Mouse (Mus musculus) intestine, embryonic 16.5 days (tissue): Measurements from ENCODE around the gene Plce1. TPM values are rescaled to one million over a fixed set of nuclear protein-coding genes. Genes with fewer than 3 reads are reported as not detected.

Experiments
- ATAC-seq: fragments of 200-750 bp; cut with Nextera tagmentation; 2 replicates; pipeline ENCODE4 v1.8.0; 2017; ENCODE audit warnings: moderate TSS enrichment, moderate library complexity
- H3K27ac ChIP-seq: fragments of 300-500 bp; sonication (generic); 2 replicates; pipeline ENCODE4 v1.5.1; 2014; ENCODE audit warnings: mild to moderate bottlenecking, low read length
- H3K27me3 ChIP-seq: fragments of 300-500 bp; sonication (generic); replicated peaks from 2 replicates; pipeline ENCODE4 v1.6.1; 2014; ENCODE audit warnings: low read length, control low read depth, mixed read lengths; ENCODE audit not compliant: control insufficient read depth, insufficient read depth
- H3K36me3 ChIP-seq: fragments of 300-500 bp; sonication (generic); 2 replicates; pipeline ENCODE4 v1.6.1; 2014; ENCODE audit warnings: low read length, control low read depth; ENCODE audit not compliant: control insufficient read depth, insufficient read depth
- H3K4me1 ChIP-seq: fragments of 300-500 bp; sonication (generic); 2 replicates; pipeline ENCODE4 v1.6.1; 2014; ENCODE audit warnings: low read length, control low read depth, mixed read lengths; ENCODE audit not compliant: control insufficient read depth, insufficient read depth
- H3K4me2 ChIP-seq: fragments of 300-500 bp; sonication (generic); 2 replicates; pipeline ENCODE4 v1.6.1; 2014; ENCODE audit warnings: low read depth, low read length, control low read depth
- H3K4me3 ChIP-seq: fragments of 300-500 bp; sonication (generic); 2 replicates; pipeline ENCODE4 v1.5.1; 2014; ENCODE audit warnings: mild to moderate bottlenecking, low read length
- H3K9ac ChIP-seq: fragments of 300-500 bp; sonication (generic); 2 replicates; pipeline ENCODE4 v1.6.1; 2014; ENCODE audit warnings: low read depth, low read length
- H3K9me3 ChIP-seq: fragments of 300-500 bp; sonication (generic); 2 replicates; pipeline ENCODE4 v1.6.1; 2016; ENCODE audit warnings: low read length, control low read depth; ENCODE audit not compliant: control insufficient read depth
- WGBS: fragments of 180-500 bp; shearing (Covaris S2); extraction: QIAGEN DNeasy Blood & Tissue Kit; methylation state at CpG from one replicate; pipeline ENCODE4 v1.1.7; 2014; 5-methylcytosine and 5-hydroxymethylcytosine counted together
- polyA plus RNA-seq: library from polyadenylated mRNA; unstranded; fragments of >200 nt; fragmentation: Nextera tagmentation; extraction: Ambion mirVana; gene quantifications from 2 replicates; pipeline ENCODE4 v1.2.1, GENCODE M21; 2015

Plce1 gene
- polyA plus RNA-seq, 1 experiment from 2014 or later, result 5.7 TPM

DNA sequence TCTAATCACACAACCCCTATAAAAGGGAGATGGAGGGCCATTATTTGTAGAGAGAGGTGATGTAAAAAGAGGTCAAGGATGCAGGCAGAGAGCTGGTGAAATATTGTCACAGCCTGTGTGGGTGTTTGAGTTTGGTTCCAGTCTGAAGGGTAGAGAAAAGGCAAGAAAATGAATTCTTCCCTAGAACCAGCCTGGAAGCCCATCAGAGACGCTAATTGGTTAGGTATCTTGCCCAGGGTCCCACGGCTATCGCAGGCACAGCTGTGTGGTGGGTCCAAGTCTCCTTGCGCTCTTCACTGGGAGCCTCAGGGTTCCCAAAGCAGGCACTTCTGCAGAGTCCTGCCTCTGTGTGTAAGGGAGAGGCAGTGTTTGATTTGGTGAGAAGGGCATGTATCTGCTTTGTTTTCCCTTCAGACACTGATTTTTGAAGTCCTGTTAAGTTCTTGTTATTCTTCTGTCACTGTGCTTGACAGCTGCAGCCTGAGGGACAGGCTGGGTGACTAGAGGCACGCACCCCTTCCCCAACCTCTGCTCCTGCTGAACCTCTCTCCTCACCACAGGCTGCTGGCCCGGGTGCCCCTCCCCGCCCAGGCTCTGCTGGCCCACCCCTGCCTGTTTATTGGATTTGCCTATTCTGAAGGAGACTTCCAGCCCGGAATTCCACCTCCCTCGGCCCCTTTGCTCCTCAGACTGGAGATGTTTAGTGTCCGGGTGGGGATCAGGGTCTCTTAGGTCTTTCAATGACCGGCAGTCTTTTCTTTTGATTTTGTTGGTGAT is 5.1 kb downstream of the Plce1 start:
- WGBS, result 42% methylated on average over 11 of the region's 11 CpGs
- no peak for ATAC-seq

DNA sequence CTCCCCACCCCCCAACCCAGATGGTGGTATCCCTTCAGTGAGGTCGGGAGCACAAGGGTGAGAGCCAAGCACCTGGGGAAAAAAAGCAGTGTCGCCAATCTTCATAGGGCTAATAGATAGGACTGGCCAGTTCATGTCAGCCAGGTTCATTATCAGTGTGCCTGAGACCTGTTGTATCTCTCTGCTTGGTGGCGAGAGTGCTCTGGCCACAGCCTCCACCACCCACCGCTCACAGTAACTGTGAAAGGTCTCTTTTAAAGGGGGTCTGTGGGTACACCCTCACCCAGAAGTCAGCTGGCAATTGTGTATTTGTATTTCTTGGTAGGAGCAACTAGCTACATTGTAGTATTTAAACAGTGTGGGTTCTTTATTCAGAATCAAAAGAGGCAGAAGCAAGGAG is 6.6 kb downstream of the Plce1 start:
- Histone ChIP-seq H3K9ac (no peak overlapping the region), H3K4me1 (no peaks in the 10 kb centered on the region), H3K4me2 (no peak overlapping the region), H3K9me3 (no peaks in the 10 kb centered on the region), H3K36me3 (no peaks in the 10 kb centered on the region), H3K4me3 (no peak overlapping the region), H3K27me3 (no peaks in the 10 kb centered on the region), H3K27ac (no peak overlapping the region)
- WGBS, result 52% methylated on average over 4 of the region's 4 CpGs
- ATAC-seq, result no peak

More for the DNA sequence above, 5.1 kb downstream of the Plce1 start:
- Histone ChIP-seq H3K9ac (no peak overlapping the region), H3K36me3 (no peaks in the 10 kb centered on the region), H3K9me3 (no peaks in the 10 kb centered on the region), H3K4me3 (no peak overlapping the region), H3K27ac (no peak overlapping the region), H3K4me2 (no peak overlapping the region), H3K4me1 (peaks cover 3% of the 10 kb centered on the region; the same call in 1 of the 2 replicates), H3K27me3 (no peaks in the 10 kb centered on the region)

DNA sequence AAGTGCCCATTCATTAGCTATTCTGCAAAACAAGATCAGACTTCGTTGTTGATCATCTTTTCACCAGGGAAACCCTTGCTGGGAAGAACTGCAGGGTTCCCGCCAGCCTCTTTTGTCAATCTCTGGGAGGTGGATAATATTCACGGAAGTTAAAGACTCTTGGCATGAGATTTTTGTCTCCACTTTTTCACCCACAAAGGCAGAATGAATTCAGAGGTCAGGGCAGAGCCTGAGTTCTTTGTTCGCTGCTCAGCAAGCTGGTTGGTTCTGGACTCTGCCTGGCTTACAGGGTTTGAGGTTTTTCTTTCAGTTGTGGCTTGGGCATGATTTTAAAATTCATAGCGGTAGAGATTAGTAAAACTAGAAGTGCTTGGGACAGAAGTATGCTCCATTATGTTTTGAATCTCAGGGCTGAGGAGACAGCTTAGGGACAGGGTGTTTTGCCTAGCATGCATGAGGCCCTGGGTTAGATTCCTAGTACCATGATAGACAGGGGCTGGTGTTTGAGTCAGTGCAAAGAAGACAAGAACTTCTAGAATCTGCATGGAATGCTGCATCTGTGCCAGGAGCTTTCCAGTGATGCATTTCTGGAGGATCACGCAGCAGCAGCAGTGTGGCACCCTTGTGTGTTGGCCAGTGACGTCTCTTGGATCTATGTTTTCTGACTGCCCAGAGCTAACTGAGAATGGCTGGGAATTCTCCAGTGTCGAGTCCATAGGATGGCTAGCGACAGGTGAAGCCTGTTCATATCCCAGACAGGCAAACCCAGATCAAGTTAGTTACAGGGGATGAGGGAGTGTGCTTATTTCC is 7.4 kb downstream of the Plce1 start:
- Histone ChIP-seq H3K4me2 (no peak overlapping the region), H3K9me3 (no peaks in the 10 kb centered on the region), H3K27me3 (no peaks in the 10 kb centered on the region), H3K9ac (no peak overlapping the region), H3K27ac (no peak overlapping the region), H3K4me1 (no peaks in the 10 kb centered on the region), H3K4me3 (no peak overlapping the region), H3K36me3 (no peaks in the 10 kb centered on the region)
- no peak for ATAC-seq
- WGBS, result 70% methylated on average over 9 of the region's 9 CpGs

DNA sequence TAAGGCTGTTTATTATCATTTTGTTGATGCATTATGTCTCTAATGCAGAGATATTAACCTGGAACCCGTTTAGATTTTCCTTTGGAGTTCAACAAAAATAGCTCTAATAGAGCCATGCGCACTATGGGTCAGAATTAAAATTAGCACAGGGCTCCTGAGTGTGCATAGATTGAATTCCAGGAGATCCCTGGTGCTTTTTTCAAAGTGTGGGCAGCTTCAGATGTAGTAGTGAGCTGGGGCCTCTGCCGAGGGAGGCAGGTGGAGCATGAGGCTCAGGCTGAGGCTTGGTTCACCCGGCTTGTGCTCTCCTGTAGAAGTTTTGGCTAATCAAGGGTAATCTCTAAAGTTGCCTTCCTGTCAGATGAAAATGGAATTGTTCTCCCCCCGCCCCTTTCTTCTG is 17.3 kb downstream of the Plce1 start:
- Histone ChIP-seq H3K9ac (no peak overlapping the region), H3K4me3 (no peak overlapping the region), H3K27me3 (no peaks in the 10 kb centered on the region), H3K9me3 (no peaks in the 10 kb centered on the region), H3K36me3 (no peaks in the 10 kb centered on the region), H3K4me1 (no peaks in the 10 kb centered on the region), H3K27ac (no peak overlapping the region), H3K4me2 (no peak overlapping the region)
- ATAC-seq, result no peak
- 66% methylated on average over 5 of the region's 5 CpGs for WGBS

DNA sequence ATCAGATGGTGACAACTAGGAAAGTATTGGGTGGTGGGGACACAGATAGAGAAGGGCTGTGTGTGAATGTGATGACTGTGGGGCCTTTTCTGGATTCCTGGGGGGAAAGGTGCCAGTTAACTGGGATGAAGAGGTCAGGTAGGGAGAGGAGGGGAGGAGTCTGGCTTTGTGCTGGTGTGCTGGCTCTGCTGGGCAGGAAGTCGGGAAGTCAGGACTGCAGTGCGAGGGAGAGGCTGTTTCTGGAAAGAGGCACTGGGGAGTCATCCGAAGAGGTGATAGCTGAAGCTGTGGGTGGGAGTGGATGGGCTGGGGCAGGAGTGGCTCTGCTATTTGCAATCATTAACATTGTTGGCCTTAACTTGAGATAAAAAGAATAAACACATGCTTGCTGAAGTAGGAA is 23.7 kb downstream of the Plce1 start:
- Histone ChIP-seq H3K27me3 (no peaks in the 10 kb centered on the region), H3K4me1 (peaks cover 6% of the 10 kb centered on the region; the same call in 1 of the 2 replicates), H3K27ac (no peak overlapping the region), H3K36me3 (no peaks in the 10 kb centered on the region), H3K4me2 (no peak overlapping the region), H3K9me3 (no peaks in the 10 kb centered on the region), H3K9ac (no peak overlapping the region), H3K4me3 (no peak overlapping the region)
- 27% methylated on average over 3 of the region's 3 CpGs for WGBS
- peak; percentile 76 for ATAC-seq

DNA sequence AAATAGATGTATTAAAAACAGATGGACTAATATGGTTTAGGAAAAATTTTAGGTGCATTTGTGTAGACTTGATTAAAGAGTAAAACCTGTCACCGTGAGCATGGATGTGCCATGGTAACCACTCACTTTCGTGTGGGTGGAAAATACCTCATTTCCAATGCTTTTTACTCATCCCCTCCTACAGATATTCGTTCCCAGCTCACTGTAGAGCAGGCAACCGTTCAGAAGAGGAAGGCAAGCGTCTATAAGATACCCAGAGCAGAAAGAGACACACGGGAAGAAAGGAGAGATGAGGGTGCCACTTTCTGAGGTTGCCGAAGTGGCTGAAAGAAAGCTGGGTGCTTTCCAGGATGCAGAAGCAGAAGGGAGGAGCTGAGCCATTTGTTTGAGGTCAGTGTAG is 25.2 kb downstream of the Plce1 start:
- no peaks in the 10 kb centered on the region for H3K36me3 ChIP-seq
- H3K4me2 ChIP-seq, result no peak overlapping the region
- no peaks in the 10 kb centered on the region for H3K9me3 ChIP-seq
- 87% methylated on average over 7 of the region's 7 CpGs for WGBS
- H3K27me3 ChIP-seq, result no peaks in the 10 kb centered on the region
- no peak for ATAC-seq
- no peak overlapping the region for H3K27ac ChIP-seq
- no peak overlapping the region for H3K9ac ChIP-seq
- H3K4me3 ChIP-seq, result no peak overlapping the region
- peaks cover 6% of the 10 kb centered on the region; the same call in 1 of the 2 replicates for H3K4me1 ChIP-seq

DNA sequence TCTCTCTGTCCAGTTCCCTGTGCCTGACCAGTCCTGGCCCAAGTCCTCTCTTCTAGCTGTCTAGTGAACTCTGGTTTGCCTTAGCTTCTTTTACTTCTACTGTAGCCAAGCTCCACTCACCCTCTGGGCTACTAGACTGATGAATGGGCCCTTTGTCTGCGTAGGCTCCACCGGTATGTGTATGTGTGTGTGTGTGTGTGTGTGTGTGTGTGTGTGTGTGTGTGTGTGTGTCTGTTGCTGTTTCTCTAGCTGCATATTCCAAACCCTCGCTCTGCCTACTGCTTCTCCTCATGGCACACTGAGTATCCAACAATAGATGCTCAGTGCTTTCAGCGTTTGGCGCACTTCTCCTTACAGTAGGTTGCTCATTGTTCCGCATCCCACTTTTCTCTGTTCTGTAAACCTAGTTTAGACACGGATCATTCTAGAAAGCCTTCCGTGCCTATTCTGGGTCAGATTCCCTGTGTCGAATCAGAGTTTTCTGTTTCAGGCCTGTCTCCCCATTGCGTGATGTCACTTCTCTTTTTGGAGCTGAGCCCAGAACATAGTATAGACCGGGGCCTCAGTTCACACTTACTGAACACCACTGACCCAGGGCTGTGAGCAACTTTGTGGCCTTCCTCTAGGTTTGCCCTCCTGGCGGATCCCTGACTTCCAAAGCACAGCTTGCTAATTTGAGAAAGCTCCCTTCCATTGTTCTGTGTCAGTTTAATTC is 26.5 kb downstream of the Plce1 start:
- WGBS, result 76% methylated on average over 12 of the region's 12 CpGs
- ATAC-seq, result no peak

DNA sequence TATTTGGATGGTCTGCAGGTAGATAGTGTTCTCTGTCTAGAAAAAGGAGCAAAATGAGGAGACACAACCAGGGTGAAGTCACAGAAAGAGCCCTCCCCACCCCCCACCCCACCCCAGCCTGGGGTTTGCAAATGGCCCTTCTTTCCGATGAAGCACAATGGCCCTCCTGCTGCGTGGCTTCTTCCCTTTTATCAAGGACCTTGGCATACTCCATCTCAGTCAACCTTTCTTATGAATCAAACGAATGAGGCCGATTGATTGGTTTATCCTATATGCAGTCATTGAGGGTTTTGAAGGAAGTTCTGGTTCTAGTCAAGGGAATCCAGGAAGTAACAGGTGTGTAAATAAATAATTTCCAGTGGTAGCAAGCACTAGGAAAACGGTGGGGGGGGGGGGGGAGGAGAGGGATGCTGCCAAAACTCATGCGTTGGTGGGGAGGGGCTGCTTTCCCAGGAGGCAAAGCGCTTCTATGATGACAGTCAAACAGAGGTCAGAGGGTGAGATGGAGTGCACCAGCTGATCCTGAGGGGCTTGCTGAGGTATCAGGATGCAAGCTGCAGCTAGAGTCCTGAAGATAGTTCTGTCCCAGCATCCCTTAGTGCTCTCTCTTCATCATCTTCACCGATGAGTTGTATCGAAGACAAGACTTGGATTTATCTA is 27.2 kb downstream of the Plce1 start:
- Histone ChIP-seq H3K27me3 (no peaks in the 10 kb centered on the region), H3K27ac (no peak overlapping the region), H3K4me3 (no peak overlapping the region), H3K9me3 (no peaks in the 10 kb centered on the region), H3K36me3 (no peaks in the 10 kb centered on the region), H3K4me1 (peaks cover 6% of the 10 kb centered on the region; the same call in 1 of the 2 replicates), H3K9ac (no peak overlapping the region), H3K4me2 (no peak overlapping the region)
- WGBS, result 75% methylated on average over 9 of the region's 9 CpGs
- ATAC-seq, result no peak

More for the DNA sequence above, 26.5 kb downstream of the Plce1 start:
- Histone ChIP-seq H3K4me3 (no peak overlapping the region), H3K27me3 (no peaks in the 10 kb centered on the region), H3K27ac (no peak overlapping the region), H3K4me2 (no peak overlapping the region), H3K9me3 (no peaks in the 10 kb centered on the region), H3K9ac (no peak overlapping the region), H3K4me1 (peaks cover 6% of the 10 kb centered on the region; the same call in 1 of the 2 replicates), H3K36me3 (no peaks in the 10 kb centered on the region)
